Mouse (Mus musculus) CH12.LX (cell line): ENCODE results near the gene Cdh4. TPM values are rescaled to one million over a fixed set of nuclear protein-coding genes. Genes with fewer than 3 reads are reported as not detected.

Source experiments
- DNase-seq: peaks from one replicate; pipeline ENCODE4 v3.0.0-alpha.2; 2013; ENCODE audit errors: extremely low read depth
- H3K27ac ChIP-seq: 2 replicates; pipeline ENCODE4 v1.5.1; 2012; ENCODE audit warnings: low read depth, mild to moderate bottlenecking, control low read depth, moderate library complexity; ENCODE audit not compliant: insufficient read depth
- H3K27me3 ChIP-seq: replicated peaks from 2 replicates; pipeline ENCODE3; 2012; ENCODE audit warnings: inconsistent platforms
- H3K36me3 ChIP-seq, 2 experiments: replicated peaks in 1 of 2; 2 replicates each; pipeline versions ENCODE3 to v1.6.1; 2012; ENCODE audit warnings: inconsistent platforms in 1 of 2, low read length in 1 of 2, mild to moderate bottlenecking in 1 of 2, mixed read lengths in 1 of 2, moderate library complexity in 1 of 2; ENCODE audit not compliant: control insufficient read depth in 1 of 2, insufficient read depth in 1 of 2
- H3K4me1 ChIP-seq, 2 experiments: 2 replicates each; pipeline ENCODE4 v1.6.1; 2012; ENCODE audit warnings: inconsistent platforms in 1 of 2, moderate library complexity in 1 of 2; ENCODE audit not compliant: insufficient read depth in 2 of 2, control insufficient read depth in 1 of 2
- H3K4me2 ChIP-seq: 2 replicates; pipeline ENCODE4 v1.6.1; 2012; ENCODE audit warnings: low read depth, mild to moderate bottlenecking, control low read depth; ENCODE audit not compliant: poor library complexity, insufficient read depth, severe bottlenecking
- H3K4me3 ChIP-seq, 3 experiments: fragments of 150-350 bp in 1 of 3; sonication (generic) in 1 of 3; replicated peaks in 1 of 3; 2 replicates each; pipeline versions ENCODE3 to v1.5.1; 2011 to 2012; ENCODE audit warnings: low read depth in 2 of 3, low read length in 2 of 3, mild to moderate bottlenecking in 2 of 3, moderate library complexity in 2 of 3, control low read depth in 1 of 3, improper control_type of control experiment in 1 of 3, inconsistent platforms in 1 of 3, mixed read lengths in 1 of 3; ENCODE audit not compliant: poor library complexity in 1 of 3
- H3K79me2 ChIP-seq: replicated peaks from 2 replicates; pipeline ENCODE4 v1.6.1; 2012; ENCODE audit warnings: mild to moderate bottlenecking, moderate library complexity; ENCODE audit not compliant: control insufficient read depth, poor library complexity, insufficient read depth, severe bottlenecking; ENCODE audit errors: extremely low read depth
- H3K9ac ChIP-seq: 2 replicates; pipeline ENCODE4 v1.6.1; 2012; ENCODE audit warnings: low read depth, mild to moderate bottlenecking, control low read depth, moderate library complexity; ENCODE audit not compliant: insufficient read depth
- H3K9me3 ChIP-seq: replicated peaks from 2 replicates; pipeline ENCODE3; 2012; ENCODE audit warnings: low read length, inconsistent platforms, mixed read lengths
- CHD1 ChIP-seq: IDR thresholded peaks from 2 replicates; pipeline ENCODE4 v1.6.1; 2012; ENCODE audit warnings: low read depth, low read length, improper control_type of control experiment, inconsistent platforms
- CHD2 ChIP-seq: IDR thresholded peaks from 2 replicates; pipeline ENCODE4 v1.6.1; 2011; ENCODE audit warnings: low read length, improper control_type of control experiment
- ELF1 ChIP-seq: IDR thresholded peaks from 2 replicates; pipeline ENCODE4 v1.6.1; 2014; ENCODE audit warnings: low read depth, mild to moderate bottlenecking, inconsistent platforms, low read length, improper control_type of control experiment
- ETS1 ChIP-seq: conservative IDR thresholded peaks from 2 replicates; pipeline ENCODE4 v1.6.1; 2012; ENCODE audit warnings: low read depth, mild to moderate bottlenecking, inconsistent platforms, low read length, improper control_type of control experiment, moderate library complexity
- GABPA ChIP-seq: IDR thresholded peaks from 2 replicates; pipeline ENCODE4 v1.6.1; 2012; ENCODE audit warnings: low read depth, low read length, improper control_type of control experiment, inconsistent platforms; ENCODE audit not compliant: insufficient replicate concordance
- IRF4 ChIP-seq: IDR thresholded peaks from 2 replicates; pipeline ENCODE4 v1.6.1; 2014; ENCODE audit warnings: low read depth, mild to moderate bottlenecking, inconsistent platforms, low read length, improper control_type of control experiment
- JUND ChIP-seq: conservative IDR thresholded peaks from 2 replicates; pipeline ENCODE4 v1.6.1; 2011; ENCODE audit warnings: low read depth, low read length, improper control_type of control experiment
- KAT2A ChIP-seq: IDR thresholded peaks from 2 replicates; pipeline ENCODE4 v1.6.1; 2012; ENCODE audit warnings: low read length, improper control_type of control experiment, inconsistent platforms; ENCODE audit not compliant: insufficient replicate concordance
- MAFK ChIP-seq: IDR thresholded peaks from 2 replicates; pipeline ENCODE4 v1.6.1; 2011; ENCODE audit warnings: low read length, improper control_type of control experiment; ENCODE audit not compliant: insufficient replicate concordance
- MAZ ChIP-seq: IDR thresholded peaks from 2 replicates; pipeline ENCODE4 v1.6.1; 2012; ENCODE audit warnings: low read depth, mild to moderate bottlenecking, inconsistent platforms, low read length, improper control_type of control experiment, moderate library complexity
- NELFE ChIP-seq: IDR thresholded peaks from 2 replicates; pipeline ENCODE4 v1.6.1; 2011; ENCODE audit warnings: low read depth, low read length, improper control_type of control experiment
- PAX5 ChIP-seq: IDR thresholded peaks from 2 replicates; pipeline ENCODE4 v1.6.1; 2012; ENCODE audit warnings: low read length, inconsistent platforms, mixed read lengths
- RAD21 ChIP-seq: IDR thresholded peaks from 2 replicates; pipeline ENCODE4 v1.6.1; 2011; ENCODE audit warnings: low read depth, mild to moderate bottlenecking, low read length, improper control_type of control experiment, moderate library complexity
- RCOR1 ChIP-seq: conservative IDR thresholded peaks from 2 replicates; pipeline ENCODE4 v1.6.1; 2012; ENCODE audit warnings: low read depth, mild to moderate bottlenecking, inconsistent platforms, low read length, improper control_type of control experiment
- TBP ChIP-seq: conservative IDR thresholded peaks from 2 replicates; pipeline ENCODE4 v1.6.1; 2011; ENCODE audit warnings: low read depth, low read length, improper control_type of control experiment
- TCF12 ChIP-seq: IDR thresholded peaks from 2 replicates; pipeline ENCODE4 v1.6.1; 2014; ENCODE audit warnings: low read depth, mild to moderate bottlenecking, inconsistent platforms, low read length, improper control_type of control experiment
- UBTF ChIP-seq: IDR thresholded peaks from 2 replicates; pipeline ENCODE4 v1.6.1; 2012; ENCODE audit warnings: low read depth, mild to moderate bottlenecking, inconsistent platforms, low read length, improper control_type of control experiment, moderate library complexity
- USF2 ChIP-seq: conservative IDR thresholded peaks from 2 replicates; pipeline ENCODE4 v1.6.1; 2011; ENCODE audit warnings: low read depth, low read length, improper control_type of control experiment
- ZC3H11A ChIP-seq: IDR thresholded peaks from 2 replicates; pipeline ENCODE4 v1.6.1; 2012; ENCODE audit warnings: low read depth, mild to moderate bottlenecking, inconsistent platforms, low read length, improper control_type of control experiment
- ZMIZ1 ChIP-seq: IDR thresholded peaks from 2 replicates; pipeline ENCODE4 v1.6.1; 2012; ENCODE audit warnings: low read depth, mild to moderate bottlenecking, inconsistent platforms, low read length, improper control_type of control experiment
- dilution Hi-C: fragments of 300-500 bp; cut with MboI; formaldehyde crosslinking; loops from 2 replicates; pipeline ENCODE4 v1.14.3; 2020; ENCODE audit warnings: low sequenced_read_pairs; ENCODE audit not compliant: extremely low pct_unique_long_range_greater_than_20kb, extremely low pct_ligation_motif_present
- in situ Hi-C: fragments of 300-500 bp; cut with MboI; formaldehyde crosslinking; loops from 3 replicates; pipeline ENCODE4 v1.14.3; 2019; ENCODE audit warnings: low sequenced_read_pairs, low pct_ligation_motif_present, low pct_unique_long_range_greater_than_20kb, mixed read lengths
- polyA plus RNA-seq: library from polyadenylated mRNA; unstranded; fragments of >175 nt; gene quantifications from 2 replicates; pipeline ENCODE4 v1.2.1, GENCODE M21; 2012; ENCODE audit warnings: low read depth; ENCODE audit not compliant: insufficient read length
- total RNA-seq, 2 experiments: library from RNA; depleted of rRNA; stranded (reverse); fragments of 300-350 nt in 1 of 2; fragments of >200 nt in 1 of 2; gene quantifications; 2 replicates each; pipeline ENCODE4 v1.2.3; 2012 to 2014

Gene Cdh4
- total and polyA plus RNA-seq, 3 experiments = not detected

- no peak for TF ChIP-seq CHD2
- no peak for TF ChIP-seq KAT2A
- no peak for TF ChIP-seq ZC3H11A
- TF ChIP-seq MAFK = no peak
- no peak for TF ChIP-seq RAD21
- no peak for TF ChIP-seq ETS1
- no peak for TF ChIP-seq USF2
- no peak for TF ChIP-seq ELF1
- TF ChIP-seq ZMIZ1 = no peak
- TF ChIP-seq UBTF = no peak
- TF ChIP-seq PAX5 = no peak
- TF ChIP-seq RCOR1 = no peak
- no peak for TF ChIP-seq CHD1
- TF ChIP-seq GABPA = no peak
- no peak for TF ChIP-seq JUND
- no peak for TF ChIP-seq TBP
- TF ChIP-seq IRF4 = no peak
- TF ChIP-seq MAZ = no peak
- no peak for TF ChIP-seq TCF12
- Histone ChIP-seq H3K4me3 (no peak overlapping the region), H3K36me3 (peaks cover 26 to 88% of the 10 kb centered on the region in 2 experiments)
These were observed 491.9 kb downstream of the Cdh4 start for GRCm38 (mm10) chr2:179934165-179934564.

GRCm38 (mm10) chr2:179937091-179937490 is 494.9 kb downstream of the Cdh4 start:
- dilution Hi-C loops (no loop called here), in situ Hi-C loops (no loop called here)
- TF ChIP-seq NELFE (no peak), ELF1 (no peak), UBTF (no peak), RCOR1 (no peak)
- no peak overlapping the region for H3K4me3 ChIP-seq
- no peak overlapping the region for H3K4me2 ChIP-seq
- H3K9ac ChIP-seq = no peak overlapping the region
- H3K27me3 ChIP-seq = no peaks in the 10 kb centered on the region
- no peak for DNase-seq
- no peaks in the 10 kb centered on the region for H3K9me3 ChIP-seq
- peaks cover 0 to 33% of the 10 kb centered on the region in 2 experiments; a peak in 2 of 4 replicates for H3K4me1 ChIP-seq
- H3K36me3 ChIP-seq = peaks cover 10 to 68% of the 10 kb centered on the region in 2 experiments
- H3K79me2 ChIP-seq = 0 out of 2 replicates have a peak, but pooled peaks cover 2% of the 10 kb centered on the region
- H3K27ac ChIP-seq = no peak overlapping the region

More at GRCm38 (mm10) chr2:179934165-179934564, 491.9 kb downstream of the Cdh4 start:
- in situ Hi-C loops (no loop called here), dilution Hi-C loops (no loop called here)
- no peaks in the 10 kb centered on the region for H3K9me3 ChIP-seq
- no peaks in the 10 kb centered on the region for H3K79me2 ChIP-seq
- DNase-seq = peak; percentile 15
- no peak overlapping the region for H3K4me2 ChIP-seq
- no peak overlapping the region for H3K27ac ChIP-seq
- no peak overlapping the region for H3K9ac ChIP-seq
- H3K4me1 ChIP-seq = peaks cover 0 to 30% of the 10 kb centered on the region in 2 experiments; a peak in 2 of 4 replicates
- no peaks in the 10 kb centered on the region for H3K27me3 ChIP-seq
